Mouse (Mus musculus) E14TG2a.4 (cell line): ENCODE data around the gene Tenm2.

Experiments
- H3K27me3 ChIP-seq: 2 replicates; pipeline ENCODE4 v1.6.1; 2014; ENCODE audit warnings: low read length, control low read depth; ENCODE audit not compliant: insufficient read depth
- H3K36me3 ChIP-seq: 2 replicates; pipeline ENCODE4 v1.6.1; 2014; ENCODE audit warnings: low read length, control low read depth; ENCODE audit not compliant: insufficient read depth
- H3K4me1 ChIP-seq: replicated peaks from 2 replicates; pipeline ENCODE4 v1.6.1; 2014; ENCODE audit warnings: low read depth, low read length, control low read depth
- H3K4me3 ChIP-seq: replicated peaks from 2 replicates; pipeline ENCODE4 v1.5.1; 2014; ENCODE audit warnings: mild to moderate bottlenecking, low read length
- H3K9me3 ChIP-seq: 2 replicates; pipeline ENCODE4 v1.6.1; 2014; ENCODE audit warnings: low read length, control low read depth
- CTCF ChIP-seq: conservative IDR thresholded peaks from 2 replicates; pipeline ENCODE4 v1.5.1; 2014; ENCODE audit warnings: low read length
- NANOG ChIP-seq: IDR thresholded peaks from 2 replicates; pipeline ENCODE4 v1.6.1; 2014; ENCODE audit warnings: borderline replicate concordance, low read length, mixed read lengths
- POU5F1 ChIP-seq: IDR thresholded peaks from 2 replicates; pipeline ENCODE4 v1.6.1; 2014; ENCODE audit warnings: low read length, borderline replicate concordance

The Tenm2 gene

DNA sequence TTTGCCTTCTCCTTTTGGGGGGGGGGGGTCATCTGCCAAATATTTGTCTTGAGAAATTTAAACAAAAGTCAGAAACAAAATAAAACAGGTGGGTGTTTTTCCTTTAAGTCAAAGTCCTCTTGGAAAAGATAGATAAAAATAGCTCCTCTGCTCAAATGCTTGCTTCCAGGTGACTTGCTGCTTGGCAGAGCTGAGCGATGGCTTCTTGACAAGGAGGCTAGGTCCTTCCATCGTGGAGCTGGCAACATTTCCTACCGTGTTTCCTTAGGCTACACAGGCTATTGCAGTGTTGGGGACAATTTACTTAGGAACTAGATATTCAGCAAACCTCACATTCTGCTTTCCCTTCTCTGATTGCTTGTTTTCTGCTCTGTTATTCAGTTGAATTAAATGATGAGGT is 342.7 kb downstream of the Tenm2 start:
- Histone ChIP-seq H3K4me3 (no peak overlapping the region), H3K36me3 (no peaks in the 10 kb centered on the region), H3K9me3 (no peaks in the 10 kb centered on the region), H3K4me1 (no peaks in the 10 kb centered on the region), H3K27me3 (no peaks in the 10 kb centered on the region)
- TF ChIP-seq POU5F1 (no peak), CTCF (no peak), NANOG (no peak)

DNA sequence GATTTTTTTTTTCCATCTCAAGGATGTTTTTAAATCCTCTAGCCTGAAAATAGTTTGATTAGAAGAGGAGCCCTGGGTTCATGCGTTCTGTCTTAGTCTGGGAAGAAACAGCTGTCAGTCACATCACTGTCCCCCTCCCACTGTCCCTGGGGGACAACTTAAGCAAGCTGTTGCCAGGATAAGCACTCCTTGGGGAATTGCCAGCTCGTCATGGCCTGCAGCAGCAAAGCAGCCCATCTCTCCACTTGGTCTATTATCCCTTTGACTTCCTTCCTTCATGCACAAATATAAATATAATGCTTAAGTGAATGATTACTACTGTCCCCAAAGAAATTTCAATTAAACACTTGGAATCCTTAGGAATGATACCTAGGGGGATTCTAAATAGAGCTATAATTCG is 344.7 kb downstream of the Tenm2 start:
- TF ChIP-seq POU5F1 (no peak), NANOG (no peak), CTCF (no peak)
- Histone ChIP-seq H3K27me3 (no peaks in the 10 kb centered on the region), H3K36me3 (no peaks in the 10 kb centered on the region), H3K4me3 (no peak overlapping the region), H3K9me3 (no peaks in the 10 kb centered on the region), H3K4me1 (no peaks in the 10 kb centered on the region)

DNA sequence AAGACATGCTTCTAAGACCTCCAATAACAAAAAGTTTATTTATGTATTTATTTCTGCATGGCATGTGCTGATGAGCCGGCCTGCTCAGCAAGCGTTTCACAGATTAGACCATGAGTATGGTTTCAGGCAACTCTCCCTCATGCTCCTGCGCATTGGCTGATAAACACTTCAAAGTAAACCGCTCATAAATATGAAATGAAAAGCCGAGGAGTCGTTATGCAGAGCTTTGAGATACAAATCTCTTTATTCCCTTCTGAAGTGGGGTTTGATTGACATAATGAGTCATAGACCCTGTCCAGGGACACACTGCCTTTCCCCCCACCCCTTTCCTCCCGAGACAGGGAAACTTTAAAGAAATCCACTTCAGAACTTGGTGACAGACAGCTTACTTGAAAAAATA is 348.3 kb downstream of the Tenm2 start:
- no peaks in the 10 kb centered on the region for H3K36me3 ChIP-seq
- no peaks in the 10 kb centered on the region for H3K4me1 ChIP-seq
- H3K4me3 ChIP-seq = no peak overlapping the region
- TF ChIP-seq NANOG (no peak), CTCF (no peak), POU5F1 (no peak)
- no peaks in the 10 kb centered on the region for H3K27me3 ChIP-seq
- no peaks in the 10 kb centered on the region for H3K9me3 ChIP-seq

DNA sequence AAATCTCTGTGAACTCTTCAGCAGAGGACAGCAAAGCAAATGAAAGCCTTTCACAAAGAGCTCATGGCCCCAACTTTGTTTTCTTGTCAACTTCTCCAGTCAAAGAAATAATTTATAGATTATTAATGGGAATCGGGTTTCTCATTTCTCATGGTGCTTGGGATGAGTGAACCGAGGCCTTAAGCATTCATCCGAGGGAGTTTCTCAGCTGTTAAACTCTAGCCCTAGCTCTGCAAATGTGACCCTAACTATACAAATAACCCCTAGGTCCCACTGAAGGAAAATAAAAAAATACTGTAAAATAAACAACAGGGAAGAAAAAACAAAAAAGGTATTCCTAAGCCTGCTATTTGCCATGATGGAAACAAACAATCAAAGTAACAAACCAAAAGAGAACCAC is 349.6 kb downstream of the Tenm2 start:
- Histone ChIP-seq H3K9me3 (no peaks in the 10 kb centered on the region), H3K4me1 (no peaks in the 10 kb centered on the region), H3K4me3 (no peak overlapping the region), H3K27me3 (no peaks in the 10 kb centered on the region), H3K36me3 (no peaks in the 10 kb centered on the region)
- no peak for TF ChIP-seq NANOG
- no peak for TF ChIP-seq CTCF
- TF ChIP-seq POU5F1 = no peak

DNA sequence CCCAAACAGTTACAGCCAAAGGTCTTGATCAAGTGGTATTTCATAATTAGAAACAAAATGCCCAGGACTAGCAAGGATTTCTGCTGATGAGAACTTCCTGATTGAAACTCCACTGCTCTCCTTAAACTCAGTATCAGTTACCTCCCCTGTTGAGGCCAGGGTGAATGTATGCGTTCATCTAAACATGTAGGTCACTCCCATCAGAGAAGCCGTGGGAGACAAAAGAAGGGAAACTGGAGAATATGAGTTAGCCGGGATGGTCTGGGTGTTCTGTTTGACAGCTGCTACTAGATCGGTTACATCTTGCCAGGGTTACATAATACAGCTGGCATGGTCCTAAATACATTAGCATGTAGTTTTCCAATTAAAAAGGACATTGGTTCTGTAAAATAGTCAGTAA is 362.8 kb downstream of the Tenm2 start:
- no peaks in the 10 kb centered on the region for H3K4me1 ChIP-seq
- H3K4me3 ChIP-seq = no peak overlapping the region
- no peaks in the 10 kb centered on the region for H3K9me3 ChIP-seq
- H3K27me3 ChIP-seq = no peaks in the 10 kb centered on the region
- TF ChIP-seq CTCF (no peak), POU5F1 (no peak), NANOG (no peak)
- no peaks in the 10 kb centered on the region for H3K36me3 ChIP-seq

DNA sequence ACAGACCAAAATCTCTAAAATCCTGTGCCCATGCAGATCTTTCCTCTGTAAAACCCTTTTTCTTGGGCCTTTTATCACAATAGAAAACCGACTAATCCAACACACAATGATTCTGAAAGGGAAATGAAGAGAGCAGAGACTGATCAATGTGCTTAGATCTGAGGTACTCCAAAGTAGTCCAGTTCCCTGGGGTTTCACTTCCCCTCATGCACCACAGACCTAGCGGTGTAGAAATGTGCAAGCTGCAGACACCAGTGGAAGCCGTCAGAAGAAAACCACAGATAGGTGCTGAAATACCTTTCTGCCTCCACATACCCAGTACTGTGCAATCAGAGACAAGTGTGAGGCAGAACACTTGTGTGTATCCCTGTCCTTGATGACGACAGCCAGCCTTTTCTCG is 365.2 kb downstream of the Tenm2 start:
- no peak overlapping the region for H3K4me3 ChIP-seq
- TF ChIP-seq CTCF (no peak), NANOG (no peak)
- no peaks in the 10 kb centered on the region for H3K36me3 ChIP-seq
- H3K9me3 ChIP-seq = no peaks in the 10 kb centered on the region
- H3K27me3 ChIP-seq = no peaks in the 10 kb centered on the region
- no peaks in the 10 kb centered on the region for H3K4me1 ChIP-seq

DNA sequence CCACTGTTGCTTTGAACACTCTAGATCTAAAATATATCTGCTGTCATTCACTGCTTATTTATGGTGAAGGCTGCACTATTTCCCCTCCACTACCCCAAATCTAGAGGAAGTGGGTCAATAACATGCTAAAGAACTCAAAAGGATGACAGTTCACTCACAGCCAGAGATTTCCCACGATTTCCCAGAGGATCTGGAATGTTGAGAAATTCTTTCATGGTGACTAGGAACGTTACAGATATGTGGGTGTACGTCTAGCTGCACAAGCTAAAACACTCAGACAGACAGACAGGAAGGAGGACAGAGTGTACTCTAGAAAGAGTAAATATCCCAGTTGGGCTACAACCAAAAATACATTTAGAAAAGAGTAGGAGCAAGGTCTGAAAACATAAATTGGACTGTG is 384.1 kb downstream of the Tenm2 start:
- H3K4me1 ChIP-seq = no peaks in the 10 kb centered on the region
- H3K36me3 ChIP-seq = no peaks in the 10 kb centered on the region
- H3K4me3 ChIP-seq = no peak overlapping the region
- H3K9me3 ChIP-seq = no peaks in the 10 kb centered on the region
- H3K27me3 ChIP-seq = no peaks in the 10 kb centered on the region
- TF ChIP-seq POU5F1 (no peak), CTCF (no peak), NANOG (no peak)

DNA sequence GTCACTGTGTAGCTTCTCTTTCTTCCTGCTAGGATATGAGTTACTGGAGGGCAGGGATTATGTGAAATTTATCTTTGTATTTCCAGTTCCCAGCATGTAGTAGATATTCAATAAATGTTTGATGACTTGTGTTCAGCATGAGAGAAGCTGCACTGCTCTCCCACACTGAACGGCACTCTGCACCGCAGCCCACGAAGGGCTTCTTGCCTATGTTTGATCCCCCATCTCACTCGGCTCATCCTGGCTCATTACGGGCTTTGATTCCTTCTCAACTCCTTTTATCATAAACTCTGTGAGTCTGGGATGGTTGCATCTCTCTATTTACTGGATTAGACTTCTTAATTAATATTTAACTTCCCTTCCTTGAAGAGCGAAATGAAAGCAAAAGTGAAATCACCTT is 388.3 kb downstream of the Tenm2 start:
- no peaks in the 10 kb centered on the region for H3K9me3 ChIP-seq
- H3K27me3 ChIP-seq = no peaks in the 10 kb centered on the region
- no peaks in the 10 kb centered on the region for H3K4me1 ChIP-seq
- no peak overlapping the region for H3K4me3 ChIP-seq
- no peak for TF ChIP-seq NANOG
- no peak for TF ChIP-seq CTCF
- no peak for TF ChIP-seq POU5F1
- no peaks in the 10 kb centered on the region for H3K36me3 ChIP-seq

DNA sequence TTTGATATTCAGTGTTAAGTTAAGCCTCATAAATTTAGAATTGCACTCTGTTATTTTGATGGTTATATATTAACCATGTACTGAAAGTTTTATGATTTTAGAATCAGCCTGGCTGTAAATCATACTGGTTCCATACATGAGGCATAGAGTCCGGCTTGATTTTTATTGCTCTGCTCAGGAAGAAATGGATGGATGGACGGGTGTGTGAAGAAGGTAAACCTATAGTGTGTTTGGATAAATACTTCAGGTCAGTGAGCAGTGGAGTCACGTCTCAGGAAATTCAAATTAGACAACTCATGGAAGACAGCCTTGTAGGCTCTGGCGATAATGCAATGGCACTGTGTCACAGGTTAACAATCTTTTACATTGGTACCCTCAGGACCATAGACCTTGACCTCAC is 402.9 kb downstream of the Tenm2 start:
- Histone ChIP-seq H3K36me3 (no peaks in the 10 kb centered on the region), H3K4me1 (no peaks in the 10 kb centered on the region), H3K9me3 (no peaks in the 10 kb centered on the region), H3K27me3 (no peaks in the 10 kb centered on the region), H3K4me3 (no peak overlapping the region)
- TF ChIP-seq POU5F1 (no peak), NANOG (no peak), CTCF (no peak)
